Mouse (Mus musculus) ES-Bruce4 (cell line): ENCODE measurements at regions not wholly inside any gene's neighbourhood (a gene's known extent, or its start where the extent isn't known, plus 50 kb on each side); places are given as distances from the start of the nearest gene placed in this dataset.

Source experiments
- H3K27ac ChIP-seq: 2 replicates; pipeline ENCODE4 v1.5.1; 2012; ENCODE audit warnings: low read length, inconsistent platforms; ENCODE audit not compliant: insufficient read depth
- H3K27me3 ChIP-seq: 2 replicates; pipeline ENCODE4 v1.6.1; 2012; ENCODE audit warnings: mild to moderate bottlenecking, low read length, inconsistent platforms; ENCODE audit not compliant: control insufficient read depth, poor library complexity, insufficient read depth, severe bottlenecking
- H3K36me3 ChIP-seq: 2 replicates; pipeline ENCODE4 v1.6.1; 2012; ENCODE audit warnings: inconsistent platforms, mild to moderate bottlenecking, low read length, moderate library complexity; ENCODE audit not compliant: control insufficient read depth, poor library complexity, insufficient read depth, severe bottlenecking
- H3K4me1 ChIP-seq: one replicate; pipeline ENCODE4 v1.8.1; 2011; ENCODE audit warnings: low read length; ENCODE audit not compliant: control insufficient read depth, insufficient read depth
- H3K4me3 ChIP-seq: 2 replicates; pipeline ENCODE4 v1.5.1; 2011; ENCODE audit warnings: low read depth, mild to moderate bottlenecking, low read length
- H3K9ac ChIP-seq: 2 replicates; pipeline ENCODE4 v1.6.1; 2012; ENCODE audit warnings: low read depth, mild to moderate bottlenecking, inconsistent platforms; ENCODE audit not compliant: poor library complexity, severe bottlenecking
- H3K9me3 ChIP-seq: replicated peaks from 2 replicates; pipeline ENCODE4 v1.6.1; 2012; ENCODE audit warnings: mild to moderate bottlenecking, low read length, inconsistent platforms; ENCODE audit not compliant: control insufficient read depth, poor library complexity, insufficient read depth, severe bottlenecking
- CTCF ChIP-seq: IDR thresholded peaks from one replicate; pipeline ENCODE4 v1.8.1; 2011; ENCODE audit warnings: low read depth, low read length
- EP300 ChIP-seq: IDR thresholded peaks from 2 replicates; pipeline ENCODE4 v1.6.1; 2011; ENCODE audit warnings: low read depth, low read length; ENCODE audit not compliant: insufficient read depth
- POLR2A ChIP-seq: IDR thresholded peaks from one replicate; pipeline ENCODE4 v1.8.1; 2011; ENCODE audit warnings: low read length; ENCODE audit not compliant: insufficient read depth

- Histone ChIP-seq H3K4me3 (no peak overlapping the region), H3K4me1 (no peaks in the 10 kb centered on the region), H3K9me3 (no peaks in the 10 kb centered on the region), H3K27ac (no peak overlapping the region), H3K9ac (no peak overlapping the region), H3K27me3 (no peaks in the 10 kb centered on the region), H3K36me3 (no peaks in the 10 kb centered on the region)
- no peak for TF ChIP-seq CTCF
- no peak for TF ChIP-seq POLR2A
- no peak for TF ChIP-seq EP300
These were observed 253.9 kb downstream of the Bcl11b start for GRCm38 (mm10) chr12:107749381-107750085.

GRCm38 (mm10) chr12:107750285-107750927 lies 253.0 kb downstream of the Bcl11b start:
- H3K27ac ChIP-seq = no peak overlapping the region
- no peaks in the 10 kb centered on the region for H3K4me1 ChIP-seq
- TF ChIP-seq POLR2A = no peak
- no peak for TF ChIP-seq CTCF
- no peak for TF ChIP-seq EP300

GRCm38 (mm10) chr12:107752126-107752525 lies 251.3 kb downstream of the Bcl11b start:
- Histone ChIP-seq H3K9me3 (no peaks in the 10 kb centered on the region), H3K27me3 (no peaks in the 10 kb centered on the region), H3K4me1 (no peaks in the 10 kb centered on the region), H3K27ac (no peak overlapping the region), H3K4me3 (no peak overlapping the region), H3K36me3 (no peaks in the 10 kb centered on the region), H3K9ac (no peak overlapping the region)
- no peak for TF ChIP-seq POLR2A
- TF ChIP-seq EP300 = no peak
- TF ChIP-seq CTCF = no peak

More at GRCm38 (mm10) chr12:107750285-107750927, 253.0 kb downstream of the Bcl11b start:
- Histone ChIP-seq H3K9me3 (no peaks in the 10 kb centered on the region), H3K4me3 (no peak overlapping the region), H3K36me3 (no peaks in the 10 kb centered on the region), H3K9ac (no peak overlapping the region), H3K27me3 (no peaks in the 10 kb centered on the region)

GRCm38 (mm10) chr12:107752587-107752986 lies 250.8 kb downstream of the Bcl11b start:
- H3K4me1 ChIP-seq = no peaks in the 10 kb centered on the region

GRCm38 (mm10) chr12:107753022-107753421 lies 250.4 kb downstream of the Bcl11b start:
- no peak overlapping the region for H3K27ac ChIP-seq
- no peak overlapping the region for H3K4me3 ChIP-seq
- no peak overlapping the region for H3K9ac ChIP-seq
- TF ChIP-seq EP300 = no peak
- H3K4me1 ChIP-seq = no peaks in the 10 kb centered on the region
- no peaks in the 10 kb centered on the region for H3K9me3 ChIP-seq
- H3K27me3 ChIP-seq = no peaks in the 10 kb centered on the region
- H3K36me3 ChIP-seq = no peaks in the 10 kb centered on the region

More at GRCm38 (mm10) chr12:107752587-107752986, 250.8 kb downstream of the Bcl11b start:
- no peaks in the 10 kb centered on the region for H3K36me3 ChIP-seq
- no peak overlapping the region for H3K9ac ChIP-seq
- TF ChIP-seq POLR2A (no peak), EP300 (no peak), CTCF (no peak)
- no peak overlapping the region for H3K4me3 ChIP-seq
- no peak overlapping the region for H3K27ac ChIP-seq
- H3K27me3 ChIP-seq = no peaks in the 10 kb centered on the region
- no peaks in the 10 kb centered on the region for H3K9me3 ChIP-seq

DNA sequence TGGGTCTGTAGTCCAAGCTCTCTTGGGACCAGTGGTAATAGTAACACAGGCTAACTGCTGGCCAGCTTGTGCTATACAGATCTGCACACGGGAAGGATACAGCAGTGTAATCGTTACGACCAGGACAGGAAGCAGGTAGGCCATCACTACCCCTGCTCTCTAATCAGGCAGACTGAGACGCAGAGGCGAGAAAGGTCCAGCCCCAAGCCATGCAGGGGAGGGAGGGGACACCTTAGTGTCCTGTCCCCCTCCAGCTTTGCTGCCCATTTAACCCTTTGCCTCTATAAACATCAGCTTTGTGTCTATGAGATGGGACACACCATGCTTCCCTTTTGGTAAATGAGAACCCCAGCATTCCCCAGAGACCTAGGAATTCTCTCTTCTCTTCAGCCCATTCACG lies 249.9 kb downstream of the Bcl11b start:
- no peak overlapping the region for H3K4me3 ChIP-seq
- no peak for TF ChIP-seq EP300
- TF ChIP-seq CTCF = no peak
- TF ChIP-seq POLR2A = no peak
- no peak overlapping the region for H3K27ac ChIP-seq
- H3K36me3 ChIP-seq = no peaks in the 10 kb centered on the region
- no peaks in the 10 kb centered on the region for H3K27me3 ChIP-seq
- no peaks in the 10 kb centered on the region for H3K9me3 ChIP-seq
- H3K9ac ChIP-seq = no peak overlapping the region
- no peaks in the 10 kb centered on the region for H3K4me1 ChIP-seq
